Mouse (Mus musculus): ENCODE results near the gene Zdbf2. TPM values are rescaled to one million over a fixed set of nuclear protein-coding genes. Genes with fewer than 3 reads are reported as not detected.
A peak's percentile ranks its signal among the peaks of the same experiment; 100 is the strongest.

The Zdbf2 gene
- under 0.01 TPM for polyA plus RNA-seq (2012; fragmentation: generic; extraction: Trizol)

DNA sequence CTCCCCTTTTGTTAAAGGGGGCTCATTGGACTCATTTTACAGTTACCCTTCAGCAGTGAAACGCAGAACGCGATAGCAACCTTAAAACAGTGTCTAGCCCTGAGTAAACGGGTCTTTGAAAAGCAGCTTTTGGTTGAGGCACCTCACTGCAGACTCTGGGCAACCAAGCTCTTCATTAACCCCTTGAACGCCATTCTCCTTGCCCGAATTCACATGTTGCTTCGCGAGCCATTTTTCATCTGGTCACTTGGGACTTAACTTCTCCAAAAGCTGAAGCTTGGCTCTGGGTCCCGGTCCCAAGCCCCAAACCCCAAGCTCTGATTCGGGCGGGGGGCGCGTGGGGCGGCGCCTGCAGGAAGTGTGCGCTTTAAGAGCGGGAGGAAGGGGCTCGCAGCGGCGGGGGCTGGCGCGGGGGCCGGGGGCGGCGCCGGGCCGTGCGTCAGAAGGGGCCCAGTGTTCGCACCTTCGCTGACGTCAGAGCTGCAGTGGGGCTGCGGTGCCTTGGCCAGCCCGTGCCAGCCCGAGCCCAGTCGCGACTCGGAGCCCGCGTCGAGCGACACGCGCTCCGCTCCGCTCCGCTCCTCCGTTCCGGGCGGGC, at the start of gene Zdbf2:
Gene Zdbf2 (plus strand): TSS at position 525 of the 598 bp plus-strand sequence.
- no peaks in the 10 kb centered on the region for H3K79me2 ChIP-seq (ENCODE audit: control insufficient read depth, insufficient read depth)
- H3K4me3 ChIP-seq = no peak within 1 kb of the TSS
- no peak within 1 kb of the TSS for H3ac ChIP-seq (ENCODE audit: control insufficient read depth, insufficient read length)
- TF ChIP-seq MYOG (IDR thresholded peaks at IDR 0.05; ENCODE audit: control insufficient read depth in 1 of 3, insufficient read depth in 1 of 3, insufficient read length in 2 of 3, low read depth in 2 of 3) (no peak), POLR2AphosphoS2 (IDR thresholded peaks at IDR 0.05; ENCODE audit: insufficient read length, low read depth) (no peak), E2F4 (IDR thresholded peaks at IDR 0.05; ENCODE audit: insufficient read depth) (no peak), TCF12 (IDR thresholded peaks at IDR 0.05; ENCODE audit: insufficient read depth, poor library complexity, severe bottlenecking) (no peak), MAX (IDR thresholded peaks at IDR 0.05; ENCODE audit: low read depth) (no peak), REST (IDR thresholded peaks at IDR 0.05; ENCODE audit: insufficient read depth, insufficient read length) (no peak), POLR2A (IDR thresholded peaks at IDR 0.05; ENCODE audit: insufficient read length, low read depth) (no peak)
- peaks cover 16% of the 10 kb centered on the region for H3K27me3 ChIP-seq (ENCODE audit: control insufficient read depth, insufficient read depth, insufficient read length)
- no peaks in the 10 kb centered on the region for H3K36me3 ChIP-seq (ENCODE audit: control insufficient read depth, insufficient read depth)
- no peak within 1 kb of the TSS for H3K4me2 ChIP-seq (ENCODE audit: low read depth)

DNA sequence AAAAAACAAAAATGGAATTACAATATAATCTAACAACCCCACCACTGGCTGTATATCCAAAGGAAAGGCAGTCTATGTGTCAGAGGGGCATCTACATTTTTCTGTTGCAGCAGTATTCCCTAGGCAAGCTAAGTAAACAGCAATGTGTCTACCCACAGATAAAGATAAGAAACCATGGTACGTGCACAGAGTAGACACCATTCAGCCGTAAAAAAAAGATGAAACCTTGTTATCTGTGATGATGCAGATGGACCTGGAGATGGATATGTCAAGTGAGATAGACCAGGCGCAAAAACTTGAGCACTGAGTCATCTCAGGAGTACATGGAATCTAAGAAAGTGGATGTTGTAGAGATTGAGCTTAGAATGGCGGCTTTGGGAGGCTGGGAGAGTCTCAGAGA, 48.1 kb upstream of the Zdbf2 start:
- no peak overlapping the region for H3K4me3 ChIP-seq
- TF ChIP-seq REST (IDR thresholded peaks at IDR 0.05; ENCODE audit: insufficient read depth, insufficient read length) (no peak), MYOG (IDR thresholded peaks at IDR 0.05; ENCODE audit: control insufficient read depth in 1 of 3, insufficient read depth in 1 of 3, insufficient read length in 2 of 3, low read depth in 2 of 3) (no peak), POLR2A (IDR thresholded peaks at IDR 0.05; ENCODE audit: insufficient read length, low read depth) (no peak), USF1 (IDR thresholded peaks at IDR 0.05; ENCODE audit: low read depth) (no peak), E2F4 (IDR thresholded peaks at IDR 0.05; ENCODE audit: insufficient read depth) (no peak), TCF3 (IDR thresholded peaks at IDR 0.05; ENCODE audit: insufficient read length, low read depth) (no peak), MYOD1 (IDR thresholded peaks at IDR 0.05; ENCODE audit: control insufficient read depth in 1 of 3, insufficient read length in 2 of 3, low read depth in 2 of 3) (no peak), CEBPB (IDR thresholded peaks at IDR 0.05; ENCODE audit: insufficient read depth, poor library complexity, severe bottlenecking) (no peak), MAX (IDR thresholded peaks at IDR 0.05; ENCODE audit: low read depth) (no peak), POLR2AphosphoS2 (IDR thresholded peaks at IDR 0.05; ENCODE audit: insufficient read length, low read depth) (no peak), TCF12 (IDR thresholded peaks at IDR 0.05; ENCODE audit: insufficient read depth, poor library complexity, severe bottlenecking) (no peak), SRF (IDR thresholded peaks at IDR 0.05; ENCODE audit: control insufficient read depth, insufficient read length, low read depth) (no peak)
- H3K27me3 ChIP-seq (ENCODE audit: control insufficient read depth, insufficient read depth, insufficient read length) = no peaks in the 10 kb centered on the region
- H3K79me2 ChIP-seq (ENCODE audit: control insufficient read depth, insufficient read depth) = no peaks in the 10 kb centered on the region
- no peak overlapping the region for H3K4me2 ChIP-seq (ENCODE audit: low read depth)
- H3ac ChIP-seq (ENCODE audit: control insufficient read depth, insufficient read length) = no peak overlapping the region
- no peaks in the 10 kb centered on the region for H3K36me3 ChIP-seq (ENCODE audit: control insufficient read depth, insufficient read depth)

DNA sequence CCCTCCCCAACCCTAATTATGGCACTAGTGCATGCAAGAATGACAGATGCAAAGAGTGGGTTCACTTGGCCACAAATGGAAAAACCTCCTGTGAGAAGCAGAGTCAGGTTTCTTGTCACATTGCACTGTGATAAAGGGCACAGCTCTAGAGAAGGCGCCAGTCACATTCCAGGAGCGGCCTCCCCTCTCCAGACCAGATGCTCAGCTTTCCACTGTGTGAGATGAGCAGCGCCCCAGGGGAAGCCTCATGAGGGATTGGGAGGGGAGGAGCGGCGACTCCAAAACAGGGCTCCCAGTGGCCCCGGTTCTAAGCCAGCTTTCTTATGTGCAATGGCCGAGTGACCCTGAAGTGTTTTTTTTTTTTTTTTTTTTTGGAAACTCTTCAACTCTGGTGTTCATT, 47.2 kb upstream of the Zdbf2 start:
- no peaks in the 10 kb centered on the region for H3K36me3 ChIP-seq (ENCODE audit: control insufficient read depth, insufficient read depth)
- peak overlapping the region; percentile 49 for H3K4me2 ChIP-seq (ENCODE audit: low read depth)
- no peak overlapping the region for H3K4me3 ChIP-seq
- TF ChIP-seq MYOG (IDR thresholded peaks at IDR 0.05; ENCODE audit: control insufficient read depth in 1 of 3, insufficient read depth in 1 of 3, insufficient read length in 2 of 3, low read depth in 2 of 3) = peak in 1 of 3 experiments; percentile 49
- peak; percentile 32 for TF ChIP-seq SRF (IDR thresholded peaks at IDR 0.05; ENCODE audit: control insufficient read depth, insufficient read length, low read depth)
- TF ChIP-seq MYOD1 (IDR thresholded peaks at IDR 0.05; ENCODE audit: control insufficient read depth in 1 of 3, insufficient read length in 2 of 3, low read depth in 2 of 3) = peak in 1 of 3 experiments; percentile 42
- no peak for TF ChIP-seq REST (IDR thresholded peaks at IDR 0.05; ENCODE audit: insufficient read depth, insufficient read length)
- peak; percentile 13 for TF ChIP-seq POLR2A (IDR thresholded peaks at IDR 0.05; ENCODE audit: insufficient read length, low read depth)
- no peak overlapping the region for H3ac ChIP-seq (ENCODE audit: control insufficient read depth, insufficient read length)
- H3K27me3 ChIP-seq (ENCODE audit: control insufficient read depth, insufficient read depth, insufficient read length) = no peaks in the 10 kb centered on the region
- H3K79me2 ChIP-seq (ENCODE audit: control insufficient read depth, insufficient read depth) = no peaks in the 10 kb centered on the region

DNA sequence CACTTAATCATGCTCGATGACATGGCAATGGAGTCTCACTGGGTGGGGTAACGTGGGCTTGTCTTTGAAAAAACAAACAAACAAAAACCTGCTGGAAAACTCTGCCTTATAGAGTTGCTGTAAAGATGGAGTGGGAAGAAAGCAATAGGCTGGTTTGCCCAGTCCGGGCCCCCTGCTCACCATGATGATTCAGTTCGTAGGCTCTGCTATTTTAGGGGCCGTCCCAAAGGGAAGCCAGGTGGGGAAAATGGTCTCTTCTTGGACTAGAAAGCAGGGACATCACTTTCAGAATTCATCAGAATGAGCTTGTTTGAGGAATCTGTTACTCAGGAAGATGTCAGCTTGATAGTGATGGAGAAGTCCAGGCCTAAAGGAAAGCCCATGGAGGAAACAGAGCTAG, 45.8 kb upstream of the Zdbf2 start:
- no peaks in the 10 kb centered on the region for H3K79me2 ChIP-seq (ENCODE audit: control insufficient read depth, insufficient read depth)
- no peak overlapping the region for H3ac ChIP-seq (ENCODE audit: control insufficient read depth, insufficient read length)
- no peak overlapping the region for H3K4me3 ChIP-seq
- TF ChIP-seq TCF12 (IDR thresholded peaks at IDR 0.05; ENCODE audit: insufficient read depth, poor library complexity, severe bottlenecking) (no peak), REST (IDR thresholded peaks at IDR 0.05; ENCODE audit: insufficient read depth, insufficient read length) (no peak), MAX (IDR thresholded peaks at IDR 0.05; ENCODE audit: low read depth) (no peak), MYOG (IDR thresholded peaks at IDR 0.05; ENCODE audit: control insufficient read depth in 1 of 3, insufficient read depth in 1 of 3, insufficient read length in 2 of 3, low read depth in 2 of 3) (no peak), USF1 (IDR thresholded peaks at IDR 0.05; ENCODE audit: low read depth) (no peak), SRF (IDR thresholded peaks at IDR 0.05; ENCODE audit: control insufficient read depth, insufficient read length, low read depth) (no peak), TCF3 (IDR thresholded peaks at IDR 0.05; ENCODE audit: insufficient read length, low read depth) (no peak)
- H3K36me3 ChIP-seq (ENCODE audit: control insufficient read depth, insufficient read depth) = no peaks in the 10 kb centered on the region
- no peak overlapping the region for H3K4me2 ChIP-seq (ENCODE audit: low read depth)
- H3K27me3 ChIP-seq (ENCODE audit: control insufficient read depth, insufficient read depth, insufficient read length) = no peaks in the 10 kb centered on the region

DNA sequence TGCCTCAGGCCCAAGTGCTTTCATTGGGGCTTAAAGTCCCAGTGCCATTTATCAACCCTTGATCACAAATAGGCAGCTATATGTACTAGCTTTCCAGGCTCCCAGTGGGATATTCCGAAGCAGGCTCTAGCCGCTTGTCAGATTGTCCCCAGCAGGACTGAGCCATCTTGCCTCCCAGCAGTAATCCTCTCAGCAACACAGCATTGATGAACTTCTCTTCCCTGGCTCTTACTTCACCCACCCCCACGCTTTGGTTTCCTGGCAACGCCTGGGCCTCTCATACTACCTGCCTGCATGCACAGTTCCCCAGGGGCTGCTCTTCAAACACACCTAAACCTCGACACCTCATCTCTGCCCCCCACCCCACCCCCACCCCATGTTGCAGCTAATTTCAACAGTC, 35.7 kb upstream of the Zdbf2 start:
- H3K4me2 ChIP-seq (ENCODE audit: low read depth) = no peak overlapping the region
- no peak overlapping the region for H3K4me3 ChIP-seq
- no peak overlapping the region for H3ac ChIP-seq (ENCODE audit: control insufficient read depth, insufficient read length)
- H3K79me2 ChIP-seq (ENCODE audit: control insufficient read depth, insufficient read depth) = no peaks in the 10 kb centered on the region
- no peaks in the 10 kb centered on the region for H3K36me3 ChIP-seq (ENCODE audit: control insufficient read depth, insufficient read depth)
- no peaks in the 10 kb centered on the region for H3K27me3 ChIP-seq (ENCODE audit: control insufficient read depth, insufficient read depth, insufficient read length)
- TF ChIP-seq REST (IDR thresholded peaks at IDR 0.05; ENCODE audit: insufficient read depth, insufficient read length) (no peak), CEBPB (IDR thresholded peaks at IDR 0.05; ENCODE audit: insufficient read depth, poor library complexity, severe bottlenecking) (no peak), MYOG (IDR thresholded peaks at IDR 0.05; ENCODE audit: control insufficient read depth in 1 of 3, insufficient read depth in 1 of 3, insufficient read length in 2 of 3, low read depth in 2 of 3) (no peak), USF1 (IDR thresholded peaks at IDR 0.05; ENCODE audit: low read depth) (no peak), MYOD1 (IDR thresholded peaks at IDR 0.05; ENCODE audit: control insufficient read depth in 1 of 3, insufficient read length in 2 of 3, low read depth in 2 of 3) (no peak), SRF (IDR thresholded peaks at IDR 0.05; ENCODE audit: control insufficient read depth, insufficient read length, low read depth) (no peak), TCF3 (IDR thresholded peaks at IDR 0.05; ENCODE audit: insufficient read length, low read depth) (no peak), POLR2AphosphoS2 (IDR thresholded peaks at IDR 0.05; ENCODE audit: insufficient read length, low read depth) (no peak), TCF12 (IDR thresholded peaks at IDR 0.05; ENCODE audit: insufficient read depth, poor library complexity, severe bottlenecking) (no peak), POLR2A (IDR thresholded peaks at IDR 0.05; ENCODE audit: insufficient read length, low read depth) (no peak)
